Mouse (Mus musculus) spleen, postnatal 14 days (tissue): ENCODE measurements around the gene H2-Q1.
"Not testable (repeated sequence)": the region's sequence is repeated elsewhere in the genome, so short reads cannot be mapped to it uniquely, and the experiment has no call there.

ENCODE experiments used
- DNase-seq, 2 experiments: peaks; one replicate each; pipeline ENCODE4 v3.0.0; 2021 to 2022; ENCODE audit warnings: low spot score in 2 of 2

Gene H2-Q1

GRCm38 (mm10) chr17:35320327-35321081 is at the start of gene H2-Q1:
TSS of gene H2-Q1 (plus strand) at chr17:35320405.
- no peak for DNase-seq

- DNase-seq = no peak
Observed at GRCm38 (mm10) chr17:35272249-35272648, 48.0 kb upstream of the H2-Q1 start.

GRCm38 (mm10) chr17:35274770-35275169 is 45.4 kb upstream of the H2-Q1 start:
- peak; percentile 73 to 84 for DNase-seq

- no peak for DNase-seq
Observed at GRCm38 (mm10) chr17:35276304-35276864, 43.8 kb upstream of the H2-Q1 start.

GRCm38 (mm10) chr17:35278049-35278448 is 42.2 kb upstream of the H2-Q1 start:
- DNase-seq = no peak

GRCm38 (mm10) chr17:35278957-35279688 is 41.1 kb upstream of the H2-Q1 start:
- DNase-seq = no peak

GRCm38 (mm10) chr17:35280276-35280675 is 39.9 kb upstream of the H2-Q1 start:
- DNase-seq = no peak

- DNase-seq = no peak
Observed at GRCm38 (mm10) chr17:35285431-35285830, 34.8 kb upstream of the H2-Q1 start.

GRCm38 (mm10) chr17:35295796-35296195 is 24.4 kb upstream of the H2-Q1 start:
- DNase-seq = peak; percentile 52 to 74

- not testable (repeated sequence) for DNase-seq
Observed at GRCm38 (mm10) chr17:35300261-35300945, 19.8 kb upstream of the H2-Q1 start.

- peak; percentile 79 to 93 for DNase-seq
Observed at GRCm38 (mm10) chr17:35301645-35302258, 18.5 kb upstream of the H2-Q1 start.

GRCm38 (mm10) chr17:35303271-35303670 is 16.9 kb upstream of the H2-Q1 start:
- DNase-seq = no peak

GRCm38 (mm10) chr17:35303756-35304350 is 16.4 kb upstream of the H2-Q1 start:
- DNase-seq = no peak

GRCm38 (mm10) chr17:35304478-35304877 is 15.7 kb upstream of the H2-Q1 start:
- no peak for DNase-seq

- not testable (repeated sequence) for DNase-seq
Observed at GRCm38 (mm10) chr17:35304921-35305320, 15.3 kb upstream of the H2-Q1 start.

GRCm38 (mm10) chr17:35318671-35319070 is 1.5 kb upstream of the H2-Q1 start:
- no peak for DNase-seq

- DNase-seq = not testable (repeated sequence)
Observed at GRCm38 (mm10) chr17:35325124-35325523, 4.9 kb downstream of the H2-Q1 start.

- DNase-seq = not testable (repeated sequence)
Observed at GRCm38 (mm10) chr17:35326000-35326399, 5.8 kb downstream of the H2-Q1 start.

- DNase-seq = not testable (repeated sequence)
Observed at GRCm38 (mm10) chr17:35329714-35330113, 9.5 kb downstream of the H2-Q1 start.

GRCm38 (mm10) chr17:35331546-35331945 is 11.3 kb downstream of the H2-Q1 start:
- DNase-seq = not testable (repeated sequence)

- no peak for DNase-seq
Observed at GRCm38 (mm10) chr17:35342071-35342671, 22.0 kb downstream of the H2-Q1 start, which contains the start of gene H2-Q2. TSS of gene H2-Q2 (plus strand) at chr17:35342242.
